Mouse (Mus musculus) small intestine, adult 2 months (tissue): ENCODE measurements around the gene Gmppa.

Experiments
- CTCF ChIP-seq: fragments of 200-500 bp; IDR thresholded peaks from 2 replicates; pipeline ENCODE4 v1.5.1; 2012; ENCODE audit warnings: low read depth, mild to moderate bottlenecking, control low read depth, inconsistent platforms, low read length, moderate library complexity, mixed read lengths; ENCODE audit not compliant: insufficient replicate concordance, insufficient read length; ENCODE audit errors: extremely low read depth
- POLR2A ChIP-seq: fragments of 200-500 bp; IDR thresholded peaks from 2 replicates; pipeline ENCODE4 v1.6.1; 2012; ENCODE audit warnings: low read depth, mild to moderate bottlenecking, control low read depth, inconsistent platforms, low read length, moderate library complexity

DNA sequence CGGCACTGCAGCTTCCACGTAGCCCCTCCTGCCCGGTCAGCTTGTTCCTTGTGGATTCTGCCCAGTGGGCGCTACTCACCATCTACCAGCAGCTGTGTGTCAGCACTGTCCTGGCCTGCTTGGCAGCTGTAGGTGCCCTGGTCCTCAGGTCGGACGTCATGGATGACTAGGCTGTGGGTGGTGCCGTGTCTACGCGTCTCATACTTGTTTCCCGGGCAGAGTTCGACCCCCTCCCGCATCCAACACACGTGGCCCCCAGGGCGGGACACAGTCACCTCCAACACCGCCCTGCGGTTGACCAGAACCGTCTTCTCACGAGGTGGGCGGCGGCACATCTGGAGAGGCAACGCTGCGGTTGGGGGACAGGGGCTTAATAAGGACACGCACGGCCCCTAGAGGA, 50.8 kb downstream of the Gmppa start:
- no peak for TF ChIP-seq POLR2A
- no peak for TF ChIP-seq CTCF
